Mouse (Mus musculus) neural tube, embryonic 14.5 days (tissue): ENCODE data around the gene Slc4a5. TPM values are rescaled to one million over a fixed set of nuclear protein-coding genes. Genes with fewer than 3 reads are reported as not detected.

Experiments
- ATAC-seq: fragments of 200-750 bp; cut with Nextera tagmentation; 2 replicates; pipeline ENCODE4 v1.8.0; 2017; ENCODE audit warnings: low read depth, mild to moderate bottlenecking, moderate TSS enrichment, moderate library complexity
- H3K27ac ChIP-seq: fragments of 300-500 bp; sonication (generic); 2 replicates; pipeline ENCODE4 v1.5.1; 2014; ENCODE audit warnings: low read depth, mild to moderate bottlenecking, control low read depth, low read length, moderate library complexity, mixed read lengths
- H3K27me3 ChIP-seq: fragments of 300-500 bp; sonication (generic); 2 replicates; pipeline ENCODE4 v1.6.1; 2014; ENCODE audit warnings: low read length; ENCODE audit not compliant: control insufficient read depth, insufficient read depth
- H3K36me3 ChIP-seq: fragments of 300-500 bp; sonication (generic); 2 replicates; pipeline ENCODE4 v1.6.1; 2014; ENCODE audit warnings: low read length, mixed read lengths; ENCODE audit not compliant: control insufficient read depth, insufficient read depth
- H3K4me1 ChIP-seq: fragments of 300-500 bp; sonication (generic); 2 replicates; pipeline ENCODE4 v1.6.1; 2014; ENCODE audit warnings: low read length; ENCODE audit not compliant: control insufficient read depth, insufficient read depth
- H3K4me2 ChIP-seq: fragments of 300-500 bp; sonication (generic); 2 replicates; pipeline ENCODE4 v1.6.1; 2014; ENCODE audit warnings: mild to moderate bottlenecking, low read depth, low read length, control low read depth
- H3K4me3 ChIP-seq: fragments of 300-500 bp; sonication (generic); 2 replicates; pipeline ENCODE4 v1.5.1; 2014; ENCODE audit warnings: low read depth, low read length, control low read depth, mixed read lengths
- H3K9ac ChIP-seq: fragments of 300-500 bp; sonication (generic); replicated peaks from 2 replicates; pipeline ENCODE4 v1.6.1; 2014; ENCODE audit warnings: low read depth, mild to moderate bottlenecking, control low read depth, low read length, mixed read lengths
- H3K9me3 ChIP-seq: fragments of 300-500 bp; sonication (generic); 2 replicates; pipeline ENCODE4 v1.6.1; 2016; ENCODE audit warnings: low read length; ENCODE audit not compliant: control insufficient read depth
- WGBS: fragments of 180-500 bp; shearing (Covaris S2); extraction: QIAGEN DNeasy Blood & Tissue Kit; methylation state at CpG from one replicate; pipeline ENCODE4 v1.1.7; 2014; 5-methylcytosine and 5-hydroxymethylcytosine counted together
- polyA plus RNA-seq: library from polyadenylated mRNA; unstranded; fragments of >200 nt; fragmentation: Nextera tagmentation; extraction: Ambion mirVana; gene quantifications from 2 replicates; pipeline ENCODE4 v1.2.1, GENCODE M21; 2014

The Slc4a5 gene
- not detected in 2 replicates for polyA plus RNA-seq

DNA sequence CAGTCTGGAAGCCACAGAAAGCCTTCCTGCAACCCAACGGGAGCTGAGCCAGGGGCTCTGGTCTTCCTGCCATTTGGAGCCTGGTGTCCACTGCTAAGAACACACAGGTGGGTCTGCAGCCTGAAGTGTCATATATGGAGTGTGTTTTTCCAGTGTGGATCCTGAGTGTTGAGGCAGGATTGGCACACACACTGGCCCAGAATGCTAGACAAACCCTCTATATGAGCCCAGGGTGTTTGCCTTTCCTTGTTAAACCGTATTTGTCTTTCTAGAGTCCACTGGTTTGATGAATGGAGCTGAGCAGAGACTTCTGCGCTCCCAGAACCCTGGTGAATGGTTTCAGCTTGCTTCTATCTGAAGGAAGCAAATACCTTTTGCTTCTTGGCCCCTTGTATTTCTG lies at the start of gene Slc4a5:
Slc4a5 (plus strand) TSS at position 15 of the 400 bp plus-strand sequence.
- no peaks in the 10 kb centered on the region for H3K9me3 ChIP-seq
- H3K4me3 ChIP-seq = no peak within 1 kb of the TSS
- no peak for ATAC-seq
- no peaks in the 10 kb centered on the region for H3K36me3 ChIP-seq
- H3K4me2 ChIP-seq = no peak within 1 kb of the TSS
- H3K27me3 ChIP-seq = no peaks in the 10 kb centered on the region
- no peak within 1 kb of the TSS for H3K9ac ChIP-seq
- WGBS = 74% methylated on average over 3 of the region's 3 CpGs
- H3K27ac ChIP-seq = no peak within 1 kb of the TSS
- H3K4me1 ChIP-seq = no peaks in the 10 kb centered on the region

DNA sequence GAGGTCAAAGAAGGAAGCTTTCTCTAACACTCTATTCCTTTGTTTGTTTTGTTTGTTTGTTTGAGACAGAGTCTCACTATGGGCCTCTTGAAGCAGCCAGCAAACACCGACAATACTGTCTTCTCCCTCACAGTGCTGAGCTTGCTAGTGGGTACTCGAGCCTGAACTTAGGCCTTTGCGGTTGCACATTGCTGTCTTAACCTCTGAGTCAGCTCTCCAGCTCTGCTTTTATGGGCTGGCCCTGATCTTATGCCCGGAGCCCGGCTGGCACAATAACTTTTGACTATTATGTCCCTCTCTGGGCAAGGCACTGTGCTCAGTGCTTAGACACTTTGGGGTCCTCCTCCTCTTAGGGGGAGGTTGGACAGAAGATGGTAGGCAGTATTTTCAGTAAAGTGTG lies 49.8 kb upstream of the Slc4a5 start:
- Histone ChIP-seq H3K4me1 (peaks cover 21% of the 10 kb centered on the region), H3K9me3 (no peaks in the 10 kb centered on the region), H3K27me3 (no peaks in the 10 kb centered on the region), H3K4me3 (no peak overlapping the region), H3K4me2 (no peak overlapping the region), H3K27ac (no peak overlapping the region), H3K9ac (no peak overlapping the region), H3K36me3 (no peaks in the 10 kb centered on the region)
- 82% methylated on average over 5 of the region's 5 CpGs for WGBS
- ATAC-seq = no peak

DNA sequence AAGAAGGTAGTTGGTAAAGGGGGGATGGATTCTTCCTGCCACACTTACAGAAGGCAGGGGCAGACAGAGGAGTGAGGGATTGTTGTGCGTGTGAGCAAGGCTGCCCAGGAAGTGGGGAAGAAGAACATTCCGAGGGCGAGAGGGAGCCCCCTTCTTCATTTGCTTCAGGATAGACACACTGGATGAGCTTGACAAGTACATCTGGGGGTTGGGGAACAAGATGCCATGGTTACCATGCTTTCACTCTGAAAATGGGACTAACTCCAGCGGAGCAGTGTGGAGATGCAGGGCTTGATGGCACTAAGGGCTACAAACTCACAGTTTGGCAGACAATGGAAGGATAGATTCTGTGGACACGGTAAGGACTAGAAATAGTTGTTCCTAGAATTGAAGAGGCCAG lies 48.6 kb upstream of the Slc4a5 start:
- peak overlapping the region; percentile 3; the same call in 1 of the 2 replicates for H3K4me3 ChIP-seq
- no peaks in the 10 kb centered on the region for H3K9me3 ChIP-seq
- no peaks in the 10 kb centered on the region for H3K36me3 ChIP-seq
- 78% methylated on average over 5 of the region's 5 CpGs for WGBS
- no peak overlapping the region for H3K27ac ChIP-seq
- H3K4me1 ChIP-seq = peaks cover 21% of the 10 kb centered on the region
- peak overlapping the region; percentile 44 for H3K4me2 ChIP-seq
- no peak for ATAC-seq
- no peaks in the 10 kb centered on the region for H3K27me3 ChIP-seq
- no peak overlapping the region for H3K9ac ChIP-seq

DNA sequence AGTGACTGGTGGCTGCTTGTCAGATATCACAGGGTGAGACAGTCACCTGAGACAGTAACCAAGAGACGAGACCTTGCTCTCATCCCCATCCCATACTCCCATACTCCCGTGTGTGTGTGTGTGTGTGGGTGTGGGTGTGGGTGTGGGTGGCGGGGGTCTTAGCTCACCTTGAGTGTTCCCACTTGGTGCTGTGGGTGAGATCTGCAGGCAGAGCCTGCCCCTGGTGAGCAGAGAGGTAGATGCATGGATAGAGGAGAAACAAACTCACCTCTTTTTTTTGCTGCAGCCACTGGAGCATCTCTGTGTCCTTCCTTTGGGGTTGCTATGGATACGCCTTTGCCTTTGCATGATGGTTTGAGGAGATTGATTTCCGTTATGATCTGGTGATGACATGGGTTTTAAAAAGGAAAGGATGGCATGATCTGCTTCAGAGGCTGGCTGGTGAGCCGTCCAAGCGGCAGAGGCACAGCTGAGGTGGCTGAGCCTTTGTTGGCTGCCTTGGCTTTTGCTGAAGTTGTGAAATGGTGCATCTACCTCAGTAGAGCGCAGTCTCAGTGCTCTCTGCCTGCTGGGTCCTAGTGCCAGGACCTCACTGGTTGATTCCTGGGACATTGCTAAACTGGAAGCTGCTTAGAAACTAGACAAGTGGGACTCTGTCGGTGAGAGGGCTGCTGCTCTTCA lies 47.2 kb upstream of the Slc4a5 start:
- WGBS = 63% methylated on average over 9 of the region's 9 CpGs
- peak overlapping the region; percentile 46 for H3K9ac ChIP-seq
- peak overlapping the region; percentile 45 for H3K27ac ChIP-seq
- H3K9me3 ChIP-seq = no peaks in the 10 kb centered on the region
- H3K4me3 ChIP-seq = peak overlapping the region; percentile 35
- H3K4me1 ChIP-seq = peaks cover 11% of the 10 kb centered on the region; the same call in 1 of the 2 replicates
- peak overlapping the region; percentile 44 for H3K4me2 ChIP-seq
- no peaks in the 10 kb centered on the region for H3K27me3 ChIP-seq
- peak; percentile 75 for ATAC-seq
- no peaks in the 10 kb centered on the region for H3K36me3 ChIP-seq

DNA sequence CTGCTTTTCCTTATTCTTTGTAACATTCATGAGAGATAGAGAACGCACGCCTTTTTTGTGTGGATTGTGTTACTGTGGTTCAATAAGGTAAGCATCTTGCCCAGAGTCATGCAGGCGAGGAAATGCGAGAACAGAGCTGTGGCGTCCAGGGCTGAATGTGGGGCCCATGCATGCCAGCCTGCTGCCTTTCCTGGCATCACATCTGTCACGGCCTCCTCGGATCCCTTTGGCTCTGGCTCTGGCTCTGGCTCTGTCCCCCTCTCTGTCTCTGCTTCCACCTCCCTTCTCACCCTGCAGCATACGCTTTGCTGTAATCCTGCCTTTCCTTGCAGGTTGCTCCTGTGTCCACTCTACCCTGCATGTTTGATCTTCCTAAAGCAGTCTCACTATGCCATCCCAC lies 43.6 kb upstream of the Slc4a5 start:
- no peak for ATAC-seq
- WGBS = 90% methylated on average over 8 of the region's 8 CpGs

DNA sequence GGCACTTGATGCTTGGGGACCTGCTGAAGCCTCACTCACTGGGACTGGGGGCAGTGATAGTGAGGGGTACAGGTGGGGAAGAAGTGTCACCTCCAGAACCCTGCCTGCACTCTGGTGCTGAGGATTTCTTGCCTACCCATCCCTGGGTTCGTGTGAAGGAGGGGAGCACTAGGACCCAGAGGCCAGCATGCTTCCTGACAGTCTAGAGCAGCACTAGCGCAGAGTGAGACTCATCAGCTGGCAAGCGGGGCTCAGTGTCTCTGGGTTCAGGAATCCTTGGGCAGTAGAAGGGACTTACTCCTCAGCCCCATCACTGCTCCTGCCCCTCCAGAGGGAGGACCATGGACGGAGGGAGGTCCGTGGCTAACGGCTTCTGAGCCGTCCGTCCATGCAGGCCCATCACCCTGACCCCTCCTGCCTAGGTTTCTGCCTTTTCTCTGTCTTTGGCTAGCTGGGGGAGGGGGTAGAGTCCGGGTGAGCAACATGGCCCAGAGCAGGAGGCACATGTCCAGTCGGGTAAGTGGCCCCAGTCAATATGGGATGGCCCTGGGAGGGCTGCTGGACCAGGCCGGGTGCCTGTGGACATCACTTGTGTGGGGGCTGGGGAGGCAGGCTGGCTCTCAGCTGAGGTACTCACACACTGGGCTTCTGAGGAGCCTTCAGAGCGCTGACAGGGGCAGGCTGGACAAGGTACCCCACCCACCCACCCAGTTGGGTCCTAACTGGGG lies 40.1 kb upstream of the Slc4a5 start:
- Histone ChIP-seq H3K4me2 (peak overlapping the region; percentile 67), H3K4me1 (peaks cover 11% of the 10 kb centered on the region), H3K4me3 (peak overlapping the region; percentile 44), H3K9ac (peak overlapping the region; percentile 57), H3K9me3 (no peaks in the 10 kb centered on the region), H3K27me3 (no peaks in the 10 kb centered on the region), H3K36me3 (peaks cover 10% of the 10 kb centered on the region; the same call in 1 of the 2 replicates), H3K27ac (no peak overlapping the region)
- WGBS = 16% methylated on average over 12 of the region's 12 CpGs
- peak; percentile 89 for ATAC-seq

More for the DNA sequence above, 43.6 kb upstream of the Slc4a5 start:
- no peak overlapping the region for H3K4me3 ChIP-seq
- no peaks in the 10 kb centered on the region for H3K36me3 ChIP-seq
- no peaks in the 10 kb centered on the region for H3K9me3 ChIP-seq
- no peak overlapping the region for H3K9ac ChIP-seq
- no peak overlapping the region for H3K4me2 ChIP-seq
- no peak overlapping the region for H3K27ac ChIP-seq
- H3K27me3 ChIP-seq = no peaks in the 10 kb centered on the region
- H3K4me1 ChIP-seq = peaks cover 16% of the 10 kb centered on the region

DNA sequence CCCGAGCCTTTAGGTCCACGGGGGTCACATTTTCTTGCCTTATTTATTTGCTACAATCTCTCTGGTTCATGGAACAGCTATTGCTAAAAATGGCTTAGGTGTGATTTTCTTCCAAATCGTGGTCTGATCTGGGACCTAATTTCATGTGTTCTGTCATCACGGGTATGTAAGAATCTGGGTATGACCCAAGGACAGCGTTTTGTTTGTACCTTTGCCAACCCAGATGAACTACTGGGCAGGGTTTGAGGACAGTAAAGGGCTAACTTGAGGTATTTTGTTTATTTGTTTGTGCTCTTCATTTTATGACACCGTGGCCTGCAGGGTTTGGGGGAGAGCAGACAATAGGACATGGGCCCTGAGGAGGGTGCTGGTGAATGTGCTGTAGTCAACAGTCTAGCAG lies 39.0 kb upstream of the Slc4a5 start:
- H3K4me2 ChIP-seq = peak overlapping the region; percentile 67
- 84% methylated on average over 6 of the region's 6 CpGs for WGBS
- H3K9ac ChIP-seq = 0 out of 2 replicates have a peak overlapping the region, but pooled peaks have one; percentile 57
- peaks cover 17% of the 10 kb centered on the region for H3K4me1 ChIP-seq
- peaks cover 13% of the 10 kb centered on the region; the same call in 1 of the 2 replicates for H3K36me3 ChIP-seq
- no peak overlapping the region for H3K27ac ChIP-seq
- no peaks in the 10 kb centered on the region for H3K27me3 ChIP-seq
- H3K9me3 ChIP-seq = no peaks in the 10 kb centered on the region
- H3K4me3 ChIP-seq = peak overlapping the region; percentile 44; the same call in 1 of the 2 replicates
- no peak for ATAC-seq

DNA sequence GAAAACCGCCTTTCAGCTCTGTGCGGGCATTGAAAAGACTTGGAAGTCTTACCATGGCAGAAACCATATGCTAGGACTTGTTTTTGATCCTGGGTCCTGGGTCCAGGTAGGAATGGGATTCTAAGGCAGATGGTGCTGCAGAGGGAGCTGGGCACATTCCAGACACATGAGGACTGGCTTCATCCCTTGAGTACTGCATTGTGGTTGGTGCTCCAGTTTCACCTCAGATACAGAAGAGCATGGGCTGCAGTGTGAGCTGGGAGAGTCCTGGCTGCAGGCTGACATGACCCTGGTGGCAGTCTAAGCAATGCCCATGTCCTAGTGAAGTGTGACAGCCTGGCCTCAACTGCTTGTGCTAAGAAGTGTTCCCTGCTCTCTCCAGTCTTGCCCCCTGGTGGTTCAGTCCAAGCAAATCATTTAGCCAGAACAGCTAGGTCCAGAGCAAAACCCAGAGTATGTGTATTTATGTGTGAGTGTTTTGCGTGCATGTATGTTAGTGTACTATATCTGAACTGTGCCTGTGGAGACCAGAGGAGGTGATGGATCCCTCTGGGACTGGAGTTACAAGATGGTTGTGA lies 34.7 kb upstream of the Slc4a5 start:
- Histone ChIP-seq H3K36me3 (peaks cover 28% of the 10 kb centered on the region; the same call in 1 of the 2 replicates), H3K27ac (peak overlapping the region; percentile 91; the same call in 1 of the 2 replicates), H3K4me1 (peaks cover 31% of the 10 kb centered on the region), H3K27me3 (no peaks in the 10 kb centered on the region), H3K4me3 (no peak overlapping the region), H3K4me2 (no peak overlapping the region), H3K9ac (no peak overlapping the region; the same call in 1 of the 2 replicates), H3K9me3 (no peaks in the 10 kb centered on the region)
- 92% methylated on average over 3 of the region's 3 CpGs for WGBS
- ATAC-seq = no peak
